Mouse (Mus musculus) heart, embryonic 12.5 days (tissue): ENCODE results near the gene A830031A19Rik. TPM values are rescaled to one million over a fixed set of nuclear protein-coding genes. Genes with fewer than 3 reads are reported as not detected.

Experiments used
- ATAC-seq: fragments of 200-750 bp; cut with Nextera tagmentation; 2 replicates; pipeline ENCODE4 v1.8.0; 2017; ENCODE audit warnings: moderate TSS enrichment, moderate library complexity; ENCODE audit not compliant: insufficient number of reproducible peaks, low FRiP score
- H3K27ac ChIP-seq: fragments of 300-500 bp; sonication (generic); 2 replicates; pipeline ENCODE4 v1.5.1; 2016; ENCODE audit warnings: mild to moderate bottlenecking, moderate library complexity; ENCODE audit not compliant: poor library complexity, severe bottlenecking
- H3K27me3 ChIP-seq: fragments of 300-500 bp; sonication (generic); replicated peaks from 2 replicates; pipeline ENCODE4 v1.6.1; 2016; ENCODE audit warnings: mild to moderate bottlenecking, moderate library complexity
- H3K36me3 ChIP-seq: fragments of 300-500 bp; sonication (generic); 2 replicates; pipeline ENCODE4 v1.6.1; 2016; ENCODE audit warnings: mild to moderate bottlenecking, moderate library complexity
- H3K4me1 ChIP-seq: fragments of 300-500 bp; sonication (generic); replicated peaks from 2 replicates; pipeline ENCODE4 v1.6.1; 2016; ENCODE audit warnings: mild to moderate bottlenecking
- H3K4me2 ChIP-seq: fragments of 300-500 bp; sonication (generic); 2 replicates; pipeline ENCODE4 v1.6.1; 2016; ENCODE audit warnings: mild to moderate bottlenecking, moderate library complexity
- H3K4me3 ChIP-seq: fragments of 300-500 bp; sonication (generic); 2 replicates; pipeline ENCODE4 v1.5.1; 2016; ENCODE audit warnings: mild to moderate bottlenecking
- H3K9ac ChIP-seq: fragments of 300-500 bp; sonication (generic); 2 replicates; pipeline ENCODE4 v1.6.1; 2016; ENCODE audit warnings: mild to moderate bottlenecking, moderate library complexity
- H3K9me3 ChIP-seq: fragments of 300-500 bp; sonication (generic); replicated peaks from 2 replicates; pipeline ENCODE4 v1.6.1; 2016; ENCODE audit warnings: mild to moderate bottlenecking, moderate library complexity
- WGBS: fragments of 180-500 bp; shearing (Covaris S2); methylation state at CpG from one replicate; pipeline ENCODE4 v1.1.7; 2016; 5-methylcytosine and 5-hydroxymethylcytosine counted together
- polyA plus RNA-seq: library from polyadenylated mRNA; unstranded; fragments of >200 nt; fragmentation: Nextera tagmentation; extraction: Ambion mirVana; gene quantifications from 2 replicates; pipeline ENCODE4 v1.2.1, GENCODE M21; 2016

Gene A830031A19Rik
- not detected in 2 replicates for polyA plus RNA-seq

GRCm38 (mm10) chr11:24074634-24075104 is at the start of gene A830031A19Rik:
A830031A19Rik (minus strand) TSS chr11:24075054.
- peak within 1 kb of the TSS; percentile 77 for H3K9ac ChIP-seq
- H3K27ac ChIP-seq: peak within 1 kb of the TSS; percentile 92
- H3K4me3 ChIP-seq: peak within 1 kb of the TSS; percentile 66
- 1% methylated on average over 11 of the region's 11 CpGs for WGBS
- no peaks in the 10 kb centered on the region for H3K36me3 ChIP-seq
- H3K4me1 ChIP-seq: 0 out of 2 replicates have a peak, but pooled peaks cover 6% of the 10 kb centered on the region
- peaks cover 4% of the 10 kb centered on the region for H3K27me3 ChIP-seq
- H3K9me3 ChIP-seq: no peaks in the 10 kb centered on the region
- no peak for ATAC-seq
- peak within 1 kb of the TSS; percentile 95 for H3K4me2 ChIP-seq

- 84% methylated on average over 2 of the region's 2 CpGs for WGBS
- no peaks in the 10 kb centered on the region for H3K36me3 ChIP-seq
- ATAC-seq: no peak
- H3K27ac ChIP-seq: no peak overlapping the region
- H3K9ac ChIP-seq: no peak overlapping the region
- no peaks in the 10 kb centered on the region for H3K27me3 ChIP-seq
- no peak overlapping the region for H3K4me3 ChIP-seq
- no peaks in the 10 kb centered on the region for H3K9me3 ChIP-seq
- no peak overlapping the region for H3K4me2 ChIP-seq
- H3K4me1 ChIP-seq: peaks cover 42% of the 10 kb centered on the region
These were observed 49.1 kb upstream of the A830031A19Rik start for GRCm38 (mm10) chr11:24123991-24124390.

DNA sequence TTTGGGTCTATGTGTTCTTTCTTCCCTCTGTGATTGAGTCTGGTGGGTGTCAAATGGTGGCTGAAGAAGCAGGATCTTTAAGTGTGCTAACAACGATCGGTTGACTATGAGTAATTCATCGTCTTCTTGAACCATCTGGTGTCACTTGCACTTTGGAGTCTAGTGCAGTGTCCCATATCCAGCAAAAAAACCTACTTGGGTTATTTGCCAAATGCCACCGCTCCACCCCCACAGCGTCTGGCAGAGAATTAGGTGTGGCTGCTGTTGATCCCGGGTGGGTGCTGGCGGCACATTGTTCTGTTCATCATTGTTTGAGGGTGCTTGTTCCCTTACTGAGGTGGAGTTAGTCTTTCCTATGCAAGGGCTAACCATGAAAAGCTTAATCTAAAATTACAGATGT is 48.0 kb upstream of the A830031A19Rik start:
- H3K27me3 ChIP-seq: no peaks in the 10 kb centered on the region
- H3K9ac ChIP-seq: no peak overlapping the region
- no peak overlapping the region for H3K4me2 ChIP-seq
- no peak overlapping the region for H3K27ac ChIP-seq
- peaks cover 34% of the 10 kb centered on the region for H3K4me1 ChIP-seq
- H3K4me3 ChIP-seq: no peak overlapping the region
- no peaks in the 10 kb centered on the region for H3K9me3 ChIP-seq
- no peak for ATAC-seq
- WGBS: 85% methylated on average over 7 of the region's 7 CpGs
- no peaks in the 10 kb centered on the region for H3K36me3 ChIP-seq

DNA sequence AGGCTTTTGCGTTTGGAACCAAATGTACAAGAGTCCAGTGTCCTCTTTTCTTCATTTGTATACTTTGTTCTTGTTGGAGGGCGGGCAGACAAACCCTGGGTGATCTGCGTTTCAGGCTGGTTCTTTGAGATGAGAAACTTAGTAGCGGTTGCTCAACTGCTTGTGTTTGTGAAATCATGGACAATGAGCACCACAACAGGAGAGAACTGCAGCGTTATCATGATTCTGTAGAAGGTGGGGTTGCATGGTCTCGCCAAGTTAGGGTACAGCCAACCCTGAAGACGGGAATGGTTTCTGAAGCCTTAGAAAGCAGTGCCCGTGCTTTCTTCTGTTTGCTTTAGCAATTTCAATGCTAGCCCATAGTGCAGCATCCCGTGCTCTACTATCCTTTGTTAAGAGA is 46.3 kb upstream of the A830031A19Rik start:
- no peak for ATAC-seq
- 88% methylated on average over 9 of the region's 9 CpGs for WGBS
- Histone ChIP-seq H3K9ac (no peak overlapping the region), H3K36me3 (no peaks in the 10 kb centered on the region), H3K4me3 (no peak overlapping the region), H3K9me3 (no peaks in the 10 kb centered on the region), H3K27me3 (no peaks in the 10 kb centered on the region), H3K27ac (no peak overlapping the region), H3K4me1 (peaks cover 28% of the 10 kb centered on the region), H3K4me2 (no peak overlapping the region)

GRCm38 (mm10) chr11:24116582-24117318 is 41.9 kb upstream of the A830031A19Rik start:
- H3K27me3 ChIP-seq: no peaks in the 10 kb centered on the region
- no peaks in the 10 kb centered on the region for H3K9me3 ChIP-seq
- no peak overlapping the region for H3K4me3 ChIP-seq
- ATAC-seq: no peak
- peaks cover 33% of the 10 kb centered on the region for H3K4me1 ChIP-seq
- H3K9ac ChIP-seq: no peak overlapping the region
- no peaks in the 10 kb centered on the region for H3K36me3 ChIP-seq
- H3K4me2 ChIP-seq: no peak overlapping the region
- WGBS: 74% methylated on average over 7 of the region's 7 CpGs
- no peak overlapping the region for H3K27ac ChIP-seq

DNA sequence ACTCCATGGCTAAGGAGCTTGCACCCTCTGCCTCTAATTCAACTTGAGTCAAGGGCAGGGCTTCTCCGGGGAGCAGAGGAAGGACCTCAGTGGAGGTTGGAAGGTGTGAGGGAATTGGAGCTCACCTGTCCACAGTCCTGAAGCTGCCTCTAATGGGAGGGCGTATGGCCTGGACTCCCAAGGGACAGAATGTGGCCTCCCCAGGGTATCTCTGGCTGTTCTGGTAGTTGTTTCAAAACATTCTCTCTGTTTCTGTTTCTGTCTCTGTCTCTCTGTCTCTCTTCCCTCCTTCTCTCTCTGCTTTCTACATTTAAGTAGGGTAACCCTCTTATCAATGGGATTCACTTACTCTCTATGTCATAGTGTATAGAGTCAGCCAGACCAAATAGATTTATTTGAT is 41.2 kb upstream of the A830031A19Rik start:
- WGBS: 78% methylated on average over 2 of the region's 2 CpGs
- no peak overlapping the region for H3K4me3 ChIP-seq
- no peaks in the 10 kb centered on the region for H3K9me3 ChIP-seq
- no peak overlapping the region for H3K4me2 ChIP-seq
- H3K36me3 ChIP-seq: no peaks in the 10 kb centered on the region
- no peak for ATAC-seq
- no peaks in the 10 kb centered on the region for H3K27me3 ChIP-seq
- no peak overlapping the region for H3K9ac ChIP-seq
- H3K27ac ChIP-seq: no peak overlapping the region
- peaks cover 33% of the 10 kb centered on the region for H3K4me1 ChIP-seq

DNA sequence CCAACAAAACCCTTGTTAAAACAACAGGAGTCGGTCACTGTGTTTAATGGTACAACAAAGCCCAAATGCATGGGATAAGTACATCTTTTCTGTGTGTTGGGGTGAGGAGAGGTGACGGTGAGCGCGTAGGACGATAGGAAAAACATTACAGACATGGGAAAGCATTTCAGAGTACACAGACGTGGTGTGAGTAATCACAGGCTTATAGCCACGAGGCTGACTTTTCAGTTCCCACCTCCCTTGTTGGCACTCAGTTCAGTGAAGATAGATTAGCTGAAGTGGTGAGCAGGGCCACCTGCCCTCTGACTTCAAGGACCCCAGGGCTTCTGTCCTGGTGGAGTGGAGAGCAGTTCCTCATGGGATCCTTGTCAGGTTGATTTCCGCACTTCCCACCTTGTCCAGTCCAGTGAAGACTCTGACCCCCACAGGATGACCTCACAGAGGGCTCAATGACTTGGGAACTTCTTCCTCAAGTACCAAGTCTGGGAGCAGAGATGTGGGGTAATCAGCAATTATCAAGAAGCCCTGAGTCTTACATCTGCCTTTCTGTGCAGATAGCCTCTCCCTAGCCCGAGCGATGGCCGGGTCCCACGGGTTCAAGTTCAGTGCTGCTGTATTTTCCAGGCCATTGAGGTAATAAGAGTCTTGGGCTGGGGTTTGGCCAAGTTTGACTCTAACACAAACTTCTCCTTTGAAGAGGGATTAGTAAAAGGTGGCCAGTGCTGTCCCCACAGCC is 40.3 kb upstream of the A830031A19Rik start:
- Histone ChIP-seq H3K36me3 (no peaks in the 10 kb centered on the region), H3K4me3 (no peak overlapping the region), H3K27ac (peak overlapping the region; percentile 76), H3K27me3 (no peaks in the 10 kb centered on the region), H3K4me1 (peaks cover 41% of the 10 kb centered on the region), H3K9me3 (no peaks in the 10 kb centered on the region), H3K9ac (no peak overlapping the region), H3K4me2 (no peak overlapping the region)
- ATAC-seq: no peak; the same call in 1 of the 2 replicates
- WGBS: 41% methylated on average over 12 of the region's 12 CpGs

DNA sequence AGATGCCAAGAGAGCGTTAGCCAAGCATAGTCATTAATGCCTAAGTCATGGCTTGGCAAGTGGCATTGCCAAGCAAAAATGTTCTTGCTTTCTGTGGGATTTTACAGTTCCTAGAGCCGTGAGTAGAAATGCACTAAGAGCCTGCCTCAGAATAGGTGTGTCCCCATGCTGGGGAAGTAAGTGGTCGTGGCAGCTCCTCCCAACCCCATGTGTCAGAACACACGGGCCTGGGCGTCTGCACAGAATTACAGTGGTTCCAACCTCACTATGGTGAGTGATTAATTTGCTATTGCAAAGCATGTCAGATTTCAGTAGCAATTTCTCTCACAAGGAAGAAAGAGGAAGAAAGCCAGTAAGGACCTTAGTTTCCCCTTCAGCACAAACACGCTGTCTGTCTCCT is 36.9 kb upstream of the A830031A19Rik start:
- 70% methylated on average over 6 of the region's 6 CpGs for WGBS
- no peaks in the 10 kb centered on the region for H3K36me3 ChIP-seq
- no peak for ATAC-seq

DNA sequence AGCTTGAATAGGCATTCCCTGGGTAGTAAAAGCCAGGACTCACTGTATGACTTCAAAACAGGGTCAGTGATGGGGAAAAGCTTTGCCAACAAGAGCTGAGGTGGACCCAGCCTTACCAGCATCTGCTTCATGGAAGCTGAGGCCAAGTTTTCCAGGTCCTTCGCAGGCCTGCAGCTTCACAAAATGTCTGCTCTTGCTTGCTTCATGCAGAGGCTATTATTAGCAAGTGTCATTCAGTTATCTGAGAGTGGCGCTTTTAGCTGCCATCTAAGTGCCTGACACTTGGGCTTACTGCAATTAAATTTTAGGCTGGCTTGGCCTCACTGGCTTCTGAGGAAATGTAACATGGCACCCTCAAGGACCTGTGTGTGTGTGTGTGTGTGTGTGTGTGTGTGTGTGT is 35.3 kb upstream of the A830031A19Rik start:
- peaks cover 53% of the 10 kb centered on the region for H3K4me1 ChIP-seq
- 0 out of 2 replicates have a peak, but pooled peaks have one; percentile 38 for ATAC-seq
- H3K9ac ChIP-seq: no peak overlapping the region
- H3K27ac ChIP-seq: peak overlapping the region; percentile 84
- H3K9me3 ChIP-seq: no peaks in the 10 kb centered on the region
- no peaks in the 10 kb centered on the region for H3K27me3 ChIP-seq
- no peaks in the 10 kb centered on the region for H3K36me3 ChIP-seq
- H3K4me3 ChIP-seq: no peak overlapping the region
- H3K4me2 ChIP-seq: no peak overlapping the region
- 31% methylated on average over 2 of the region's 2 CpGs for WGBS

More for the DNA sequence above, 36.9 kb upstream of the A830031A19Rik start:
- no peak overlapping the region for H3K9ac ChIP-seq
- no peak overlapping the region for H3K4me2 ChIP-seq
- no peaks in the 10 kb centered on the region for H3K9me3 ChIP-seq
- peaks cover 63% of the 10 kb centered on the region for H3K4me1 ChIP-seq
- H3K4me3 ChIP-seq: no peak overlapping the region
- H3K27ac ChIP-seq: no peak overlapping the region
- no peaks in the 10 kb centered on the region for H3K27me3 ChIP-seq

- no peaks in the 10 kb centered on the region for H3K9me3 ChIP-seq
- peaks cover 46% of the 10 kb centered on the region for H3K4me1 ChIP-seq
- H3K9ac ChIP-seq: no peak overlapping the region
- no peaks in the 10 kb centered on the region for H3K27me3 ChIP-seq
- WGBS: 78% methylated on average over 3 of the region's 3 CpGs
- H3K36me3 ChIP-seq: no peaks in the 10 kb centered on the region
- no peak overlapping the region for H3K4me3 ChIP-seq
- no peak overlapping the region for H3K4me2 ChIP-seq
- ATAC-seq: no peak
- peak overlapping the region; percentile 84 for H3K27ac ChIP-seq
These were observed 34.5 kb upstream of the A830031A19Rik start for GRCm38 (mm10) chr11:24109388-24109787.

DNA sequence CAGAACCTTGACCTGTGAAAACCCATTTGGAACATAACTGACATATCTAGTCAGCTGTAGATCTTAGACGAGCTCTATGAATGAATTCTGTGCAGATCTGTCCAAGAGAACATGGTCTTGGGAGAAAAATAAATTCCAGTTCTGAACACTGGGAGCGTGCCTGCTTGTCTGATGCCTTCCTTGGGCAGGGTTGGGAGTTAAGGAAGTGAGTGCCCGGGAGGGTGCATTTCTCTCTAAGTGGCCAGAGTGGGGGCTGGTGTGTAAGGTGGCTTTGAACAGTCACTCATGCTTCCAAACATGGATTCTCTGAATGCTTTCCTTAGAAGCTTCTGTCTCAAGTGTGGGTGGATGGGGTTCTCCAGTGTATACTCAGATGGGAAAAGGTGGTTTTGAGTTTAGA is 34.1 kb upstream of the A830031A19Rik start:
- Histone ChIP-seq H3K4me1 (peaks cover 42% of the 10 kb centered on the region), H3K4me3 (no peak overlapping the region), H3K9me3 (no peaks in the 10 kb centered on the region), H3K36me3 (no peaks in the 10 kb centered on the region), H3K27me3 (no peaks in the 10 kb centered on the region), H3K9ac (no peak overlapping the region), H3K4me2 (no peak overlapping the region), H3K27ac (peak overlapping the region; percentile 64)
- ATAC-seq: no peak
- 30% methylated on average over 3 of the region's 3 CpGs for WGBS
